Mouse (Mus musculus) bone marrow, adult 2 months (tissue): ENCODE data around the gene Ubox5. TPM values are rescaled to one million over a fixed set of nuclear protein-coding genes. Genes with fewer than 3 reads are reported as not detected.

Experiments used
- H3K27ac ChIP-seq: fragments of 200-500 bp; 2 replicates; pipeline ENCODE4 v1.5.1; 2012; ENCODE audit warnings: low read depth, mild to moderate bottlenecking, control low read depth, inconsistent platforms, low read length; ENCODE audit not compliant: control insufficient read depth, poor library complexity, insufficient read depth
- H3K4me1 ChIP-seq: fragments of 200-500 bp; 2 replicates; pipeline ENCODE4 v1.6.1; 2011; ENCODE audit warnings: low read length; ENCODE audit not compliant: control insufficient read depth, insufficient read depth
- H3K4me3 ChIP-seq: fragments of 200-500 bp; replicated peaks from 2 replicates; pipeline ENCODE3; 2011; ENCODE audit warnings: mild to moderate bottlenecking, low read depth, low read length, control low read depth; ENCODE audit not compliant: control insufficient read depth
- CTCF ChIP-seq: fragments of 200-500 bp; IDR thresholded peaks from 2 replicates; pipeline ENCODE4 v1.5.1; 2011; ENCODE audit warnings: low read length, control low read depth; ENCODE audit not compliant: control insufficient read depth, insufficient read depth
- POLR2A ChIP-seq: fragments of 200-500 bp; IDR thresholded peaks from 2 replicates; pipeline ENCODE4 v1.6.1; 2011; ENCODE audit warnings: low read depth, mild to moderate bottlenecking, control low read depth, low read length, borderline replicate concordance; ENCODE audit not compliant: control insufficient read depth
- WGBS: fragments of 180-500 bp; shearing (Covaris S2); methylation state at CpG from one replicate; pipeline ENCODE4 v1.1.7; 2018; 5-methylcytosine and 5-hydroxymethylcytosine counted together
- polyA plus RNA-seq: library from polyadenylated mRNA; stranded (reverse); fragments of >200 nt; gene quantifications from 2 replicates; pipeline ENCODE4 v1.2.4, GENCODE M21; 2011; ENCODE audit warnings: low replicate concordance; ENCODE audit not compliant: missing spikeins, insufficient read depth, insufficient read length

The Ubox5 gene
- polyA plus RNA-seq, 1 experiment = 5.4 TPM

DNA sequence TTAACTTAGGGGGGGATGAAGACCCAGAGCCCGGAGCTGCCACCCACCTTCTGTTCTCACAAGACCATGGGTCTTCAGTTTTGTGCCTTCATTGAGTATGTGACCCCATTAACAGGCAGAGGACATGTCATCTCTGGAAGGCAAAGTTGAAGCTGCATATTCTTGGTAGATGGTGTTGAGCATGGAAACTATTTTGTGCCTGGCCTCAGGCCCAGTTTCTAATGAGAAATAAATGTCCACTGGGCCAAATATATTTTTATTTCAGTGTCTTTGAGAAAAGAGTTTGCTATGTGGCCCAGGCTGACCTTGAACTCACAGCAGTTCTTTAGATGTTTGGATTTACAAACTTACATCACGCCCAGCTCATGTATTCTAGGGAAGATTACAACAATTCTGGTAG is 40.1 kb downstream of the Ubox5 start:
- 84% methylated on average over 2 of the region's 2 CpGs for WGBS
- no peak overlapping the region for H3K4me3 ChIP-seq
- no peaks in the 10 kb centered on the region for H3K4me1 ChIP-seq
- no peak overlapping the region for H3K27ac ChIP-seq
- TF ChIP-seq POLR2A (no peak), CTCF (no peak)

DNA sequence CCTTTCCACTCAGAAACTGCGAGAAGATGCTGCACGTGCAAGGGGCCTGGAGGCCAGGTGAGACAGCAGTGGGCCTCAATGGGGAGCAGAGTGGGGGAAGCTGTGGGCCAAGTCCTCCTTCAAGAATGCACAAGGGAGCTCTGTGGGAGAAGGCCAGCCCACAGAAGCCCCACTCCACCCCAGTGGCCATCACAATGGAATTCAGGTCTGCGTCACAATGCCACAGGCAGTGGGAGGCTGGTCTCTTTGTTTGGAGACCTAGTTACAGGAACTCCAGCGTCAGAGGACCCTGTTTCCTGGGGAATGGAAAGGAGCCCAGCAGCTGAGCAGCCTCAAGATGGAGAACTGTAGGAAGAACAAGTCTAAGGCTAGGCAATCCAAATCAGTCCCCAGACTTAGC is 40.7 kb downstream of the Ubox5 start:
- H3K4me3 ChIP-seq = no peak overlapping the region
- no peak for TF ChIP-seq POLR2A
- no peak for TF ChIP-seq CTCF
- 75% methylated on average over 4 of the region's 4 CpGs for WGBS
- no peaks in the 10 kb centered on the region for H3K4me1 ChIP-seq
- H3K27ac ChIP-seq = no peak overlapping the region

DNA sequence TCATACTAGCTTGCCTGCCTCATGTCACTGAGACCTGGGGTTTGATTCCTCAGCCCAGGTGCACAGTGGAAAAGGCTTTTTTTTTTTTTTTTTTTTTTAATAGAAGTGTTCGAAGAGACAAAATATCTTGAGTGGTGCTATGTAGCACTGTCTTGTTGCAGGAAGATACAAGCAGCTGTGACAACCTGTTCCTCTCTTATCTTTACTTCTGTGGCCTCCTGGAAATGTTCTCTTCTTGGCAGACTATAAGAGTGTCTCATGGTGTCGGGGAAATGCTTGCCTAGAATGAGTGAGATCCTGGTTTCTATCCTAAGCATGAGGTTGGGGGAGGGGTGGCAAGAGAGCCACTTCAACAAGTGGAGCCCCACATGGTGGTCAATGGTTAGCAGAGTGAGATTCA is 41.5 kb downstream of the Ubox5 start:
- Histone ChIP-seq H3K4me3 (no peak overlapping the region), H3K4me1 (no peaks in the 10 kb centered on the region), H3K27ac (no peak overlapping the region)
- TF ChIP-seq POLR2A (no peak), CTCF (no peak)
- WGBS = 52% methylated on average over 2 of the region's 2 CpGs

DNA sequence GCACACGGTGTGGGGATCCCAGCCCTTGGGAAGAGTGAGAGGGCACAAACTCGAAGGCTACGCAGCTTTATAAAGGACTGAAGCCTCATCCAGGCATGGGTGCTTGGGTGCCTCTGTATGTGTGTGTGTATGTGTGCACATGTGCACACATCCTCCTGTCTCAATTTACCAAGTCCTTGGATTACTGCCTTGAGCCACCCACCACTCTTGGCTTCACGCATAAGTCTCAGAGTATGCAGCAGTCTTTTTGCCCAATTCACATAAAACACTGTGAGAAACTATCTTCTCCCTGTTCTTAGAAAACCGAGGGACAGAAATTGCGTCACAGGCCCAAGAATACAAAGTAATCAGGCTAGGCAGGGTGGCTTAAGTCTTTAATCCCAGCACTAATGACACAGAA is 43.8 kb downstream of the Ubox5 start:
- WGBS = 54% methylated on average over 6 of the region's 6 CpGs
- H3K27ac ChIP-seq = no peak overlapping the region
- TF ChIP-seq POLR2A = no peak
- TF ChIP-seq CTCF = no peak
- H3K4me3 ChIP-seq = no peak overlapping the region
- no peaks in the 10 kb centered on the region for H3K4me1 ChIP-seq

DNA sequence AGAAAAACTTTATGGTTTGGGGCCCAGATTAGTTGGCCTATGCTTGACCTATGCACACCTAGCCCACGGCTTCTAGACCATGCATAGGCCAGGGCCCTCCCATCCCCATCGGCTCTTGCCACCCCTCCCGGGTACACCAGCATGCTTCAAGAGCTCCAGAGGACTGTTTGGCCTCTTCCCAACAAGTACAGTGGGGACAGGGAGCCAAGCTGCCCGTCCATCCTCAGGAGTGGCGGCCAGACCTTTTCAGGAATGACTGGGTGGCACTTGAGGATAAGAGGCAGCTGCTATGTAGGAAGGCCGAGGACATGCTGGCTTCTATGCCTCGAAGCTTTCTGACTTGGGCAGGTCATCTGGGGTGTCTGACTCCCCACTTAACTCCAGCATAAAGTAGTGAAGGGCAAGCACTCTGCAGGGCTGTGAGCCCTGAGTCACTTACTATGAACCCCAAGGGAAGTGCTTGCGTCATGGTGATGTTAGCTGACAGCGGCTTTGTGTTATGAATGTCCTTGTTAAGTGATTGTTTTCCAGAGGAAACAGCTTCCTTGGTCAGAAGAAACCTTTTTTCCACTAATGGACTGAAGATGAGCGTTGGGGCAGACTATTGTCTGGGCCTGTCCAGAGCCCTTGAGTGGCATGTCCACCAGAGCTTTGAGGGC is 45.8 kb downstream of the Ubox5 start:
- no peaks in the 10 kb centered on the region for H3K4me1 ChIP-seq
- 79% methylated on average over 10 of the region's 10 CpGs for WGBS
- no peak for TF ChIP-seq POLR2A
- H3K4me3 ChIP-seq = no peak overlapping the region
- no peak overlapping the region for H3K27ac ChIP-seq

DNA sequence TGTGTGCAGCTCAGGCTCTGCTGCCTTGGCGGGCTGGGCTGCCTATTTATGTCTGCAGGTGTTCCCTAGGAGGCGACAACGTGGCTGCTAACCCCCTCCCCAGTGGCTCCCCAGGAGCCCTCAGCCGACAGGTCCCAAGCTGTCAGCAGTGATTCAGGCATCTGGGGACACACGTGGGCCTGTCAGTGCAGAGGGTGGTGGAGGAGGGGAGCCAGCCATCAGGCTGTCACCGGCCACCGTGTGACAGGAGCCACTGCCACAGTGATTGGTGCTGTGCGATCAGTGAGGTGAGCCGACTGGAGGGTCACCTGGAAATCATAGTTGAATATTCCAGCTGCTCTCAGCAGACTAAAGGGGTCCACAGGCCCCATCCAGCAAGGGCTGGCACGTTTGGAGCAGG is 47.3 kb downstream of the Ubox5 start, which contains the start of gene Avp:
Gene Avp, minus strand, starts transcription at position 3 of the 400 bp plus-strand sequence.
- 67% methylated on average over 10 of the region's 10 CpGs for WGBS
- no peak within 1 kb of the TSS for H3K4me3 ChIP-seq
- H3K4me1 ChIP-seq = no peaks in the 10 kb centered on the region
- no peak within 1 kb of the TSS for H3K27ac ChIP-seq
- TF ChIP-seq CTCF (no peak), POLR2A (no peak)

DNA sequence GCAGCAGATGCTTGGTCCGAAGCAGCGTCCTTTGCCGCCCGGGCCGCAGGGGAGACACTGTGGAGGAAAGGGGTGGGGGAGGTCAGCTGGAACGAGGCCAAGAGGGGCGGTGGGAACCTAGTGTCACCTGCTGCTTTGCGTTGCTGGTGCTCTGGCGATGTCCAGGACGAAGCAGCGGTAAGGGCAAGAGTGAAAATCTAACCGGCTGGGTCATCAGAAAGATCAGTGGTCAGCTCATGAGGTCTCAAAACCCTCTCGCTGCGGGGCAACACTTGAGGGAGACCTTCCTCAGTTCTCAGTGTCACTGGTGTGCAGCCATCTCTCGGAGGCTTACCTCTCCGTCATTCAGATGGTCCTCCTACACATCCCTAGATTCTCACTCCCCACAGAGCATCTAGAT is 48.6 kb downstream of the Ubox5 start:
- Histone ChIP-seq H3K4me3 (no peak overlapping the region), H3K4me1 (no peaks in the 10 kb centered on the region; the same call in 1 of the 2 replicates), H3K27ac (no peak overlapping the region)
- TF ChIP-seq POLR2A (no peak), CTCF (no peak)
- WGBS = 12% methylated on average over 16 of the region's 16 CpGs

DNA sequence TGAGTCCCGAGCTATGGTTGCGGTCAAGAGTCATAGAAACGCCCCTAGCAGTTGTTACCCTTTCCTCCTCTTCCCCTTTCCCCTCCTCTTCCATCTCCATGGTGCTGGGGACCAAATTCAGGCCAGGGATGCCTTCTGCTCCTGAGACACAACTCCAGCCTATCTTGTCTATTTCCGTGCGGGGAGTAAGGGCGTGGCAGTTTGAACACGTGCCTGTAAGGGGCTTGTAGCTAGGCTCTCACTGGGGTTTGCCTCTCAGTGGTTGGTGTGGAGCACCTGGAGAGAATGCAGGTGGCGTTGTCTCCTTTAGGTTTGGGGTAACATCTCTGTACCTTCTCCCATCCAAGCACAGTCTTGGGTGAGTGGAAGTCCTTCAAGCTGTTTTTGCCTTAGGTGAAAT is 50.0 kb downstream of the Ubox5 start:
- H3K27ac ChIP-seq = no peak overlapping the region
- TF ChIP-seq CTCF (no peak), POLR2A (no peak)
- 7% methylated on average over 8 of the region's 8 CpGs for WGBS
- H3K4me3 ChIP-seq = no peak overlapping the region
- H3K4me1 ChIP-seq = no peaks in the 10 kb centered on the region; the same call in 1 of the 2 replicates

DNA sequence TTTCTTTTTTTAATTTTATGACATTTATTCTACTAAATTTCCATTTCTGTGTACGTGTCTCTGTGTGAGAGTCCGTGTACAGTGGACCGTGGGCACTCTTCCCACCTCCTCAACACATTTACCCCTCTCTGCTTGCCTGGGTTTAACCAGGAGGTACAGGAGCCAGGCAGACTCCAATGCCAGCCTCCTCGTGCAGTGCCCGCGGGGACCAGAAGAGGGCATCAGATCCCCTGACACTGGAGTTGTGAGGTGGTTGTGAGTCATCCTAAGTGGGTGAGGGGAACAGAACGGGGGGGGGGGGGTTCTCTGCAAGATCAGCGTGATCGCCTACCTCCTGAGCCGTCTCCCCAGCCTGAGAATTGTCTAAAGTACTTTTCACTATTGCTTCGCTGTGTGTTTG is 51.7 kb downstream of the Ubox5 start:
- TF ChIP-seq POLR2A = no peak
- peak; percentile 67 for TF ChIP-seq CTCF
- no peak overlapping the region for H3K27ac ChIP-seq
- 15% methylated on average over 11 of the region's 11 CpGs for WGBS
- H3K4me1 ChIP-seq = no peaks in the 10 kb centered on the region; the same call in 1 of the 2 replicates
- H3K4me3 ChIP-seq = no peak overlapping the region
